1 mouse cellular context compared by ENCODE assay signal in genomic region chr16:17267937-17268336, GRCm38 (mm10).
A peak's percentile ranks its signal among the peaks of the same experiment; 100 is the strongest.
TF ChIP-seq lines count a peak whose summit lies in the region.

No protein-coding gene starts in this region.

TF ChIP-seq in MEL, 35 proteins besides CTCF, POLR2A, EP300 and RAD21 (continued from another document):
- TF ChIP-seq UBTF (IDR thresholded peaks at IDR 0.05; ENCODE audit: borderline replicate concordance, insufficient read depth, low read depth, low read length) = no peak
- TF ChIP-seq MEF2A (IDR thresholded peaks at IDR 0.05; ENCODE audit: extremely low read depth, insufficient replicate concordance, low read depth, low read length, poor library complexity, severe bottlenecking) = no peak
- peak; percentile 99 for TF ChIP-seq MAX (IDR thresholded peaks at IDR 0.05; ENCODE audit: low read length)
- 0 out of 2 replicates have a peak, but pooled peaks have one; percentile 41 for TF ChIP-seq ZMIZ1 (IDR thresholded peaks at IDR 0.05; ENCODE audit: low read depth, low read length)
- peak; percentile 93 for TF ChIP-seq SIN3A (IDR thresholded peaks at IDR 0.05; ENCODE audit: low read length)
- peak; percentile 97 for TF ChIP-seq MXI1 (IDR thresholded peaks at IDR 0.05; ENCODE audit: low read depth, low read length)
- peak; percentile 52; the same call in 1 of the 2 replicates for TF ChIP-seq TBP (IDR thresholded peaks at IDR 0.05; ENCODE audit: low read depth, low read length)
- TF ChIP-seq ZKSCAN1 (IDR thresholded peaks at IDR 0.05; ENCODE audit: low read depth, low read length) = no peak
- TF ChIP-seq POLR2AphosphoS2 (IDR thresholded peaks at IDR 0.05; ENCODE audit: low read length) = peak; percentile 43; the same call in 1 of the 2 replicates
- 0 out of 2 replicates have a peak, but pooled peaks have one; percentile 6 for TF ChIP-seq JUND (IDR thresholded peaks at IDR 0.05; ENCODE audit: low read depth, low read length)
- TF ChIP-seq NRF1 (IDR thresholded peaks at IDR 0.05; ENCODE audit: insufficient read depth, low read depth, low read length, poor library complexity, severe bottlenecking) = no peak
- TF ChIP-seq KAT2A (conservative IDR thresholded peaks at IDR 0.05; ENCODE audit: low read depth, low read length) = peak; percentile 58; the same call in 1 of the 2 replicates
- peak; percentile 48; the same call in 1 of the 2 replicates for TF ChIP-seq GABPA (IDR thresholded peaks at IDR 0.05; ENCODE audit: low read depth, low read length)
TF ChIP-seq in MEL: peak in this region for 21.
